Mouse (Mus musculus) embryonic facial prominence, embryonic 13.5 days (tissue): ENCODE measurements around the gene Aff3. TPM values are rescaled to one million over a fixed set of nuclear protein-coding genes. Genes with fewer than 3 reads are reported as not detected.

ENCODE experiments used
- ATAC-seq: fragments of 200-750 bp; cut with Nextera tagmentation; 2 replicates; pipeline ENCODE4 v1.8.0; 2017; ENCODE audit warnings: low read depth; ENCODE audit not compliant: insufficient number of reproducible peaks, insufficient read depth, low FRiP score, low TSS enrichment
- H3K27ac ChIP-seq: fragments of 300-500 bp; sonication (generic); 2 replicates; pipeline ENCODE4 v1.5.1; 2015; ENCODE audit warnings: moderate library complexity, mild to moderate bottlenecking, inconsistent platforms
- H3K27me3 ChIP-seq: fragments of 300-500 bp; sonication (generic); 2 replicates; pipeline ENCODE4 v1.6.1; 2015; ENCODE audit warnings: mild to moderate bottlenecking, inconsistent platforms
- H3K36me3 ChIP-seq: fragments of 300-500 bp; sonication (generic); 2 replicates; pipeline ENCODE4 v1.6.1; 2015; ENCODE audit warnings: mild to moderate bottlenecking, inconsistent platforms
- H3K4me1 ChIP-seq: fragments of 300-500 bp; sonication (generic); 2 replicates; pipeline ENCODE4 v1.6.1; 2015; ENCODE audit warnings: inconsistent platforms
- H3K4me2 ChIP-seq: fragments of 300-500 bp; sonication (generic); 2 replicates; pipeline ENCODE4 v1.6.1; 2015; ENCODE audit warnings: moderate library complexity, mild to moderate bottlenecking, inconsistent platforms
- H3K4me3 ChIP-seq: fragments of 300-500 bp; sonication (generic); 2 replicates; pipeline ENCODE4 v1.5.1; 2015; ENCODE audit warnings: mild to moderate bottlenecking, inconsistent platforms
- H3K9ac ChIP-seq: fragments of 300-500 bp; sonication (generic); 2 replicates; pipeline ENCODE4 v1.6.1; 2015; ENCODE audit warnings: mild to moderate bottlenecking, inconsistent platforms
- H3K9me3 ChIP-seq: fragments of 300-500 bp; sonication (generic); 2 replicates; pipeline ENCODE4 v1.6.1; 2016; ENCODE audit warnings: inconsistent platforms
- WGBS: fragments of 180-500 bp; shearing (Covaris S2); methylation state at CpG from one replicate; pipeline ENCODE4 v1.1.7; 2015; ENCODE audit warnings: mixed read lengths; 5-methylcytosine and 5-hydroxymethylcytosine counted together
- polyA plus RNA-seq: library from polyadenylated mRNA; unstranded; fragments of >200 nt; fragmentation: Nextera tagmentation; extraction: Ambion mirVana; gene quantifications from 2 replicates; pipeline ENCODE4 v1.2.1, GENCODE M21; 2015

Gene Aff3
- polyA plus RNA-seq, 1 experiment from 2014 or later, result 12.0 TPM

DNA sequence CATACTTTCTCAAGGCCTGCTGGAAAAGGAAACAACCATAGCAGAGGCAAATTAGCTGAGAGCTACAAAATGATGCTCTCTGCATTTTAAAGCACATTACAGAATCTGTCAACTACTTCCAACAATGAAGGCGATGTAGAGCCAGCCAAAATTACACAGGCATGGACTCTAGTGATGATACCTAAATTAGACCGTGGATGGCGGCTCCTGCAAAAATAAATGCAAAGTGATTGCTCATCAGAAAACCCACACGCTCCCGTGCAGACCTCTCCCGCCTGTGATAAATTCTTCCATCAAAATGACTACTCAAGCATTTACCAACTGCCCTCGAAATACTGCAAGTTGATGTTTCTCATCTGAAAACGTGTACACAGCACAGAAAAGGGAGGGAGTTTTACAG lies 295.6 kb downstream of the Aff3 start:
- no peaks in the 10 kb centered on the region for H3K36me3 ChIP-seq
- no peak overlapping the region for H3K27ac ChIP-seq
- 68% methylated on average over 8 of the region's 8 CpGs for WGBS
- ATAC-seq, result no peak
- no peaks in the 10 kb centered on the region for H3K9me3 ChIP-seq
- H3K4me2 ChIP-seq, result no peak overlapping the region
- H3K4me1 ChIP-seq, result peaks cover 34% of the 10 kb centered on the region
- H3K4me3 ChIP-seq, result no peak overlapping the region
- H3K9ac ChIP-seq, result no peak overlapping the region
- H3K27me3 ChIP-seq, result no peaks in the 10 kb centered on the region

DNA sequence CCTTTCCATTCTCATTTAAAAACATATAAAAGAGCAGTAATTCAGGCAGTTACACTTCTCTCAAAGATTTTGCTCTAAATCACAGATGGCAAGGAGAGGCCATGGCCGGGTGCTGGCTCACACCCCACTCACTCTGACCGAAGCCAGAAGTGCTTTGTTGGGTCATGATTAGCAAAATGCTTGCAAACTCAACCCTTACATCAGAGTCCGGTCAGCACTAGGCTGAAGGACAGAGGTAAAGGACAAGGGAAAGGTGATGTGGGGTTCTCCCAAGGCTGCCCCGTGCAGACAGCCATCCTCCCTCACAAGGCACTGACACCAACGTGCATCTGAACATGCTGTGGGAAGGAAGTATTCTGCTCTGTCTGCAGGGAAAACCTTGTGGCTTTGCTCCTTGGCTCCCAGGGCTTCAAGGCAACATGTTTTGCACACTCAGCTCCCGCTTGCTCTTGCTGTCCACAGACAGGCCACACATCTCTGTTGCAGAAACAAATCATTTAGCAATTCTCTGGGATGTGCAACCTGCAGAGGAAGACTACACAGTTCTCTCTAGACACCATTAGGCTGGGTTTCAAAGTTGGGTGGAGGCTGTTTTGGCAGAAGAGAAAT lies 296.6 kb downstream of the Aff3 start:
- no peak overlapping the region for H3K27ac ChIP-seq
- H3K36me3 ChIP-seq, result no peaks in the 10 kb centered on the region
- no peak overlapping the region for H3K9ac ChIP-seq
- 82% methylated on average over 6 of the region's 6 CpGs for WGBS
- H3K4me1 ChIP-seq, result peaks cover 44% of the 10 kb centered on the region
- ATAC-seq, result no peak
- no peak overlapping the region for H3K4me2 ChIP-seq
- no peaks in the 10 kb centered on the region for H3K9me3 ChIP-seq
- H3K4me3 ChIP-seq, result no peak overlapping the region
- H3K27me3 ChIP-seq, result no peaks in the 10 kb centered on the region

DNA sequence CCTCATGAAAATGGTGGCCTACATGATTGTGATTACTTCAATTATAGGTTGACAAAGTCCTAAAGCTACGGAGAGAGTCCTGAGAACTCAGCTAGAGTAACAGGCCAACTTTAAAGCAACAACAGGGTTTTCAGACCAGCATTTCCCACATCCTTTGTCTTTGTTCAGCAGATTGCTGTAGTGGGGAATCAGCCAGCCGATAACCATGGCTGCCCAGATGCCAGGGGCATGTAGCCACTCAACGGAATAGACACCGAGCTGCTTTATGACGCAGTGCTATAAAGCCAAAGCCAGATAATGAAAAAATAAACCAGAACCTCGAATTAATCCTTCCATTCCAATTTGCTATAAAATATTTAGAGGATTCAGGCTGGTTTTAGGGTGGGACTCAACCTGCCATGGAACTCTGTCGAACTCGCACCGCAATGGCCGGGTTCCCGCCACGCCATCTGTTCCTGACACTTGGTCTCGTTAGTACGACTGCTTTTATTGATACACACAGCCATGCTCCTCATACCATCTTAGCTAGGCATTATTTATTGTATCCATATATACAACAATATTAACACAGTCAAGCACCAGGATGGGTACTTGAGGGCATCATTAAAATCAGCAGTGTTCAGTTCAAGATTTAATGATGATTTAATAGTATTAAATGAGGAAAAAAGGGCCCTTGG lies 297.2 kb downstream of the Aff3 start:
- no peaks in the 10 kb centered on the region for H3K36me3 ChIP-seq
- H3K27ac ChIP-seq, result no peak overlapping the region
- 95% methylated on average over 14 of the region's 14 CpGs for WGBS
- H3K4me3 ChIP-seq, result no peak overlapping the region
- no peak overlapping the region for H3K9ac ChIP-seq
- ATAC-seq, result no peak
- H3K27me3 ChIP-seq, result no peaks in the 10 kb centered on the region
- no peak overlapping the region for H3K4me2 ChIP-seq
- H3K9me3 ChIP-seq, result no peaks in the 10 kb centered on the region
- peaks cover 43% of the 10 kb centered on the region for H3K4me1 ChIP-seq

DNA sequence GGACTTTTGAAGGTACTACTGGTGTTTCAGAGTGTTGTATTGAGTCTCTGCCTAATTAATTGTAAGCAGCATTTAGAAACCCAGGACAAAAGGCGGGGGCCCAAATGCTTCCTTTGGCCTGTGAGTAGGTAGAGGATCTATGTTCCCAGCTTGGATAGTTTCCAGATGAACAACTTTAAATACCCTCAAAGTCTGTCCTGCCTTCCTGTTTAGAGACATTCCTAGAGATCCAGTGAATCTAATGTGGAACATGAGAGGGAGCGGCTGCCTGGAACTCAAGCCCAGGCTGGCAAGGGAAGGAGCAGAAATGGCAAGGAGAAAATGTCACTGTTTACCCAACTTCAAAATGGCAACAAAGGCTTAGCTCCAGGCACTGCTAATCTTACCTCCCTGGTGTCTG lies 300.9 kb downstream of the Aff3 start:
- WGBS, result 50% methylated on average over 2 of the region's 2 CpGs
- Histone ChIP-seq H3K9ac (no peak overlapping the region), H3K36me3 (no peaks in the 10 kb centered on the region), H3K9me3 (no peaks in the 10 kb centered on the region), H3K4me3 (no peak overlapping the region), H3K4me1 (peaks cover 34% of the 10 kb centered on the region), H3K27ac (peak overlapping the region; percentile 45), H3K4me2 (no peak overlapping the region), H3K27me3 (no peaks in the 10 kb centered on the region)
- ATAC-seq, result no peak

DNA sequence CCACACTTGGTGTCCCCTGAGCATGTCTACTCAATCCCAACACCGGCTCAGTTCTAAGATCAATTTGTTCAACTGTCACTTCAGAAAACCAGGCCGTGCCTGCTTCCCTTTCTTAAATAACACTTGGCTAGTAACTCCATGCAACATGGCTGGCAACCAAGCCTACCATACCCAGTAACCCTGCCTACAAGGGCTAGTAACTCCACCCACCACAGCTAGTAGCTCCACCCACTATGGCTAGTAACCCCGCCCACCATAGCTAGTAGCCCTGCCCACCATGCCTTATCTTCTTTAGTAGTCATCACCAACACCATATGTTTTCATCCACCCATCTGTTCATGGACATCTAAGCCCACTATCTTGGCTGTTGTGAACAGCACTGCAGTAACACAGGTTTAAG lies 302.5 kb downstream of the Aff3 start:
- ATAC-seq, result no peak
- Histone ChIP-seq H3K4me3 (no peak overlapping the region), H3K4me2 (no peak overlapping the region), H3K27ac (no peak overlapping the region), H3K9ac (no peak overlapping the region), H3K4me1 (peaks cover 44% of the 10 kb centered on the region), H3K9me3 (no peaks in the 10 kb centered on the region), H3K27me3 (no peaks in the 10 kb centered on the region), H3K36me3 (no peaks in the 10 kb centered on the region)
- WGBS, result 92% methylated on average over 3 of the region's 3 CpGs

- Histone ChIP-seq H3K4me2 (no peak overlapping the region), H3K9ac (no peak overlapping the region), H3K27me3 (no peaks in the 10 kb centered on the region), H3K4me3 (no peak overlapping the region), H3K36me3 (no peaks in the 10 kb centered on the region), H3K9me3 (no peaks in the 10 kb centered on the region), H3K27ac (peak overlapping the region; percentile 44), H3K4me1 (peaks cover 35% of the 10 kb centered on the region)
- 59% methylated on average over 26 of the region's 26 CpGs for WGBS
- ATAC-seq, result no peak
These were observed 305.9 kb downstream of the Aff3 start for GRCm38 (mm10) chr1:38358797-38359349.

DNA sequence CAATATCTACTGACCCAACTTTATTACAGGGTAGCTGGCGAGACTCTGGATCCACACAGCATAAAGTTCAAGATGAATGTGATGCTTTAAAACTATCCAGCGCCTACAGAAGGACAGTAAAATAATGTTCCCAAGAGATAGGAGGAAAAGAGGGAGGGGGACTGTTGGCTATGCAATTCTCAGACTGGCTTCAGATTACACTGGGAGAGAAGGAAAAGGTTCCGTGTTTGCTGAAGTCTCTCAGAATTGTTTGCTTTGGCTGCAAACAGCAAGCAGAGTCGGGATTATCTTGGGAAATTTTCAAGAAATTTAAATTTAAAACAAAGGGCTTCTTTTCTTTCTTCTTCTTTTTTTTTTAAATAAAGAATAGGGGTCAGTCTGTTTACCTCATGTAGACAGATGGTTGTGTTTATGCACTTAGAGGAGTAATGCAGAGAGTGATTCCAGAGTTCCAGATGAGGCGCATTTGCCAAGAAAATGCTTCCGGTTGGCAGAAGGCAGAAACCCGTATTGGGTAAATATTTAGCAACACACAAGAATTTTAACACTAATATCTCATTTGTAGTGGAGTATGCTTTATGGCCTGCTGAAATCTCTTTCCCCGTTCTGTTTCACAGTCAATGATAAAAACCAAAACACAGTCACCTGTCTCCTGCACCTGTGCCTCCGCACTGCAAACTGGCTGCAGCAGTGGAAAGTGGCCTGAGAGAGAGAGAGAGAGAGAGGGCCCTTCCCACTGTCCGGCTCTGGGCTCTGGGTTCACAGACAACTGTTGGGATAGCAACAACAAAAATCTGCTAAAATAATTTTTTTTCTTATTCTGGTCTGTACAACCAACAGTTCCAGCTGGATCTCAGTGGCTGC lies 306.6 kb downstream of the Aff3 start:
- H3K36me3 ChIP-seq, result no peaks in the 10 kb centered on the region
- ATAC-seq, result no peak
- 38% methylated on average over 10 of the region's 10 CpGs for WGBS
- H3K4me3 ChIP-seq, result no peak overlapping the region
- H3K9me3 ChIP-seq, result no peaks in the 10 kb centered on the region
- H3K4me1 ChIP-seq, result peaks cover 28% of the 10 kb centered on the region
- H3K9ac ChIP-seq, result no peak overlapping the region
- H3K4me2 ChIP-seq, result 0 out of 2 replicates have a peak overlapping the region, but pooled peaks have one; percentile 4
- H3K27ac ChIP-seq, result peak overlapping the region; percentile 60
- no peaks in the 10 kb centered on the region for H3K27me3 ChIP-seq

GRCm38 (mm10) chr1:38354585-38354984 lies 310.2 kb downstream of the Aff3 start:
- Histone ChIP-seq H3K9ac (no peak overlapping the region), H3K4me2 (no peak overlapping the region), H3K27me3 (no peaks in the 10 kb centered on the region), H3K4me1 (peaks cover 26% of the 10 kb centered on the region), H3K9me3 (no peaks in the 10 kb centered on the region), H3K36me3 (no peaks in the 10 kb centered on the region), H3K4me3 (no peak overlapping the region), H3K27ac (no peak overlapping the region)
- WGBS, result 83% methylated on average over 4 of the region's 4 CpGs
- no peak for ATAC-seq

- ATAC-seq, result no peak
- Histone ChIP-seq H3K9ac (no peak overlapping the region), H3K36me3 (no peaks in the 10 kb centered on the region), H3K27me3 (no peaks in the 10 kb centered on the region), H3K27ac (no peak overlapping the region), H3K4me2 (no peak overlapping the region), H3K4me3 (no peak overlapping the region), H3K9me3 (no peaks in the 10 kb centered on the region; the same call in 1 of the 2 replicates), H3K4me1 (peaks cover 5% of the 10 kb centered on the region; the same call in 1 of the 2 replicates)
- WGBS, result 80% methylated on average over 4 of the region's 4 CpGs
These were observed 317.4 kb downstream of the Aff3 start for GRCm38 (mm10) chr1:38347346-38347745.

- Histone ChIP-seq H3K36me3 (0 out of 2 replicates have a peak, but pooled peaks cover 3% of the 10 kb centered on the region), H3K4me2 (no peak overlapping the region), H3K9ac (no peak overlapping the region), H3K4me1 (peaks cover 13% of the 10 kb centered on the region; the same call in 1 of the 2 replicates), H3K27ac (no peak overlapping the region; the same call in 1 of the 2 replicates), H3K27me3 (no peaks in the 10 kb centered on the region), H3K4me3 (no peak overlapping the region), H3K9me3 (no peaks in the 10 kb centered on the region)
- ATAC-seq, result no peak
- 81% methylated on average over 7 of the region's 7 CpGs for WGBS
These were observed 330.5 kb downstream of the Aff3 start for GRCm38 (mm10) chr1:38334206-38334605.

DNA sequence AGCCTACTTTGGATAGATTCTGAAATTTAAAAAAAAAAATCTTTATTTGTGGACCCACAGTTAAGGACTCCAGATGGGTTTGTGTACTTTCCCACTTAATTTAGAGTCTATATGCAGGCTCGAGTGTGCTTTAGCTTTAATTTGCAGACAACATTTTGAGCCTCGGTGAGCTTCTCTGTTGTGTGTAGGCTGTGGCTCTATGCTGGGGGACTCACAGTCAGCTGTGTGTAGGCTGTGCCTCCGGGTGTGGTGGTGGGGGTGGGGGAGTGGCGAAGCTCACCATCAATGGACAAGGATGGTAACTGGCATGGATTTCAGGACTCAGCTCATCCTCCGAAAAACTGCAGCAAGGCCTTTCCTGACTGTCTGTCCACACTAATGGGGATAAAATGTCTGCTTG lies 331.8 kb downstream of the Aff3 start:
- Histone ChIP-seq H3K4me3 (no peak overlapping the region), H3K9ac (no peak overlapping the region), H3K27me3 (no peaks in the 10 kb centered on the region), H3K4me2 (no peak overlapping the region), H3K27ac (no peak overlapping the region), H3K36me3 (0 out of 2 replicates have a peak, but pooled peaks cover 3% of the 10 kb centered on the region), H3K4me1 (peaks cover 13% of the 10 kb centered on the region; the same call in 1 of the 2 replicates), H3K9me3 (no peaks in the 10 kb centered on the region)
- ATAC-seq, result no peak
- 90% methylated on average over 5 of the region's 5 CpGs for WGBS
